Mouse (Mus musculus) kidney, embryonic 16.5 days (tissue): ENCODE measurements around the gene AW822073. TPM values are rescaled to one million over a fixed set of nuclear protein-coding genes. Genes with fewer than 3 reads are reported as not detected.
A peak's percentile ranks its signal among the peaks of the same experiment; 100 is the strongest.
"Not testable (repeated sequence)": the region's sequence is repeated elsewhere in the genome, so short reads cannot be mapped to it uniquely, and the experiment has no call there.

Experiments used
- ATAC-seq: fragments of 200-750 bp; cut with Nextera tagmentation; 2 replicates; pipeline ENCODE4 v1.8.0; 2017; ENCODE audit warnings: moderate TSS enrichment; ENCODE audit not compliant: low FRiP score, low TSS enrichment
- H3K27ac ChIP-seq: fragments of 300-500 bp; sonication (generic); 2 replicates; pipeline ENCODE4 v1.5.1; 2014; ENCODE audit warnings: low read length
- H3K27me3 ChIP-seq: fragments of 300-500 bp; sonication (generic); 2 replicates; pipeline ENCODE4 v1.6.1; 2014; ENCODE audit warnings: low read length, control low read depth, mixed read lengths; ENCODE audit not compliant: insufficient read depth
- H3K36me3 ChIP-seq: fragments of 300-500 bp; sonication (generic); 2 replicates; pipeline ENCODE4 v1.6.1; 2014; ENCODE audit warnings: low read length, control low read depth, mixed read lengths; ENCODE audit not compliant: insufficient read depth
- H3K4me1 ChIP-seq: fragments of 300-500 bp; sonication (generic); 2 replicates; pipeline ENCODE4 v1.6.1; 2014; ENCODE audit warnings: low read length, control low read depth, mixed read lengths; ENCODE audit not compliant: insufficient read depth
- H3K4me2 ChIP-seq: fragments of 300-500 bp; sonication (generic); replicated peaks from 2 replicates; pipeline ENCODE4 v1.6.1; 2014; ENCODE audit warnings: low read depth, low read length
- H3K4me3 ChIP-seq: fragments of 300-500 bp; sonication (generic); 2 replicates; pipeline ENCODE4 v1.5.1; 2014; ENCODE audit warnings: mild to moderate bottlenecking, low read length
- H3K9ac ChIP-seq: fragments of 300-500 bp; sonication (generic); replicated peaks from 2 replicates; pipeline ENCODE4 v1.6.1; 2014; ENCODE audit warnings: low read length
- H3K9me3 ChIP-seq: fragments of 300-500 bp; sonication (generic); 2 replicates; pipeline ENCODE4 v1.6.1; 2016; ENCODE audit warnings: low read length, control low read depth
- WGBS: fragments of 180-500 bp; shearing (Covaris S2); extraction: QIAGEN DNeasy Blood & Tissue Kit; methylation state at CpG from one replicate; pipeline ENCODE4 v1.1.7; 2014; 5-methylcytosine and 5-hydroxymethylcytosine counted together
- polyA plus RNA-seq: library from polyadenylated mRNA; unstranded; fragments of >200 nt; fragmentation: Nextera tagmentation; extraction: Ambion mirVana; gene quantifications from 2 replicates; pipeline ENCODE4 v1.2.1, GENCODE M21; 2015

Gene AW822073
- polyA plus RNA-seq, 1 experiment from 2014 or later = not detected

DNA sequence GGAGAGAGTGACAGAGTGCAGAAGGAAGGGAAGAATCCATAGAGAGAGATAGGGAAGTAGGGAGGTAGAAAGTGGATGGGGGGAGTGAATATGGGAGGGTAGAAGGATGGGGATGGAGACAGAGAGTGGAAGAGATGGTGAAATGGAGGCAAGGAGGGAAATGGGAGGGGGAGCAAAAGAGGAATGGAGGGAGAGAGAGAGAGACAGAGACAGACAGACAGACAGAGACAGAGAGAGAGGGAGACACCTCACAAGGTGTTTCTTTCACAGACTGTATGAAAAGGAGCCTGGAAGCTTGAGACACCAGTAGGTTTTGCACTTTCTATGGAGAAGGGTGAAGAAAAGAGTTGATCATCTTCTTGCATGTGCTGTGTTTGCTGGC is 9.0 kb upstream of the AW822073 start:
- not testable (repeated sequence) for H3K4me2 ChIP-seq, H3K27ac ChIP-seq, H3K36me3 ChIP-seq, H3K9ac ChIP-seq, H3K4me1 ChIP-seq, H3K4me3 ChIP-seq, H3K27me3 ChIP-seq
- H3K9me3 ChIP-seq = peaks cover 15% of the 10 kb centered on the region
- ATAC-seq = peak; percentile 5; the same call in 1 of the 2 replicates

DNA sequence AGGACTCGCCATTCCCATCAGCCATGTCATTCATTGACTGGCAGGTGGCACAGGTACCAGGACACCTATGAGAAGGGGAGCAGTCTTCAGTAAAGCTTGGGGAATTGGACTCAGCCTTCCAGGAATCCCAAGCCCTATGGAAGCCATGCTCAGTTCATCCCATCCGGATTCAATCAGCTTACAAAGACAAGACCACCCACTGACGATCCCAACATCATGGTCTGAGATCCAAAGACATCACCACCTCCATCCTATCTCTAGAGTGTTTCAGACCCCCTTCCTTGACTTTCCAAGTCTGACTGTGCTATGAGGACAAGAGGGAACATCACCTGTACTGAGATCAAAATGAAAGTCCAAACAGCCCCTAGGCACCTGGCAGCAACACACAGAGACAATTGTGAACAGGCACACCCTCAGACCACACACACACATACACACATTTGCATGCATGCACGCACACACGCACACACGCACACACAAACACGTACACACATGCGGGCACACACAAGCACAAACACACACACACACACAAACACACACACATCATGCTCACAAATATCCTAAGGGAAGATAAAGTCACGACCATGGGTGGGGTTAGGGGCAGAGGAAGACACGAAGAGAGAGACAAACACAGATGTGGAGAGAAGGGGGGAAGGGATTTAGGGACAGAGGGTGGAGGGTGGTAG is 8.5 kb upstream of the AW822073 start:
- H3K4me2 ChIP-seq, H3K27ac ChIP-seq, H3K27me3 ChIP-seq, H3K4me3 ChIP-seq, H3K9ac ChIP-seq, H3K4me1 ChIP-seq, H3K36me3 ChIP-seq: not testable (repeated sequence)
- 81% methylated on average over 9 of the region's 10 CpGs for WGBS
- peaks cover 15% of the 10 kb centered on the region for H3K9me3 ChIP-seq
- peak; percentile 47 for ATAC-seq

- H3K4me2 ChIP-seq, H3K4me1 ChIP-seq, H3K27me3 ChIP-seq, H3K36me3 ChIP-seq, H3K27ac ChIP-seq, H3K4me3 ChIP-seq, H3K9ac ChIP-seq: not testable (repeated sequence)
- WGBS = 84% methylated on average over 4 of the region's 8 CpGs
- peak; percentile 56 for ATAC-seq
- peaks cover 15% of the 10 kb centered on the region for H3K9me3 ChIP-seq
Measured at GRCm38 (mm10) chr10:58232641-58232969, 7.9 kb upstream of the AW822073 start, which contains the start of gene Duxf3. Gene Duxf3, minus strand, starts transcription at chr10:58232675.

- H3K9me3 ChIP-seq = peaks cover 15% of the 10 kb centered on the region
- H3K4me2 ChIP-seq, H3K4me1 ChIP-seq, H3K9ac ChIP-seq, H3K27me3 ChIP-seq, H3K4me3 ChIP-seq, H3K27ac ChIP-seq, H3K36me3 ChIP-seq: not testable (repeated sequence)
- peak; percentile 86 for ATAC-seq
- 88% methylated on average over 29 of the region's 35 CpGs for WGBS
Measured at GRCm38 (mm10) chr10:58231779-58232640, 7.3 kb upstream of the AW822073 start.

DNA sequence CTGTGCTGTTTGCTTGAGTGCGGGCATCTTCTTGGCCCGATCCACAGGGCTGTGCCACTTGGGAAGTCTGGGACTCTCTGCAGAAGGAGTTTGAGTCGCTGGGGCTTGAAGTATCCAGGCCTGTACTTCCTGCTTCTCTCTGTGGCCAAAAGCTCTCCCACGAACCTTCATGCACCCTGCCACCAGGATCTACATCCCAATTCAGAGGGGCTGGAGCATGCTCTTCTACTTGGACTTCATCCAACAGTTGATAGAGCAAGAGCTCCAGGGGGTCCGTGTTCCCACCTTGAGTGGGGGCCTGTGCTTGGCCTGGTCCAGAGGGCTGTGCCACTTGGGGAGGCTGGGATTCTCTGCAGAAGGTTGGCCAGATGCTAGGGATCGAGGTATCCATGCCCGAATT is 6.4 kb upstream of the AW822073 start:
- H3K4me1 ChIP-seq, H3K4me2 ChIP-seq, H3K9ac ChIP-seq, H3K27me3 ChIP-seq, H3K36me3 ChIP-seq, H3K27ac ChIP-seq, H3K4me3 ChIP-seq: not testable (repeated sequence)
- H3K9me3 ChIP-seq = peaks cover 19% of the 10 kb centered on the region
- ATAC-seq = peak; percentile 40
- 85% methylated on average over 5 of the region's 7 CpGs for WGBS

DNA sequence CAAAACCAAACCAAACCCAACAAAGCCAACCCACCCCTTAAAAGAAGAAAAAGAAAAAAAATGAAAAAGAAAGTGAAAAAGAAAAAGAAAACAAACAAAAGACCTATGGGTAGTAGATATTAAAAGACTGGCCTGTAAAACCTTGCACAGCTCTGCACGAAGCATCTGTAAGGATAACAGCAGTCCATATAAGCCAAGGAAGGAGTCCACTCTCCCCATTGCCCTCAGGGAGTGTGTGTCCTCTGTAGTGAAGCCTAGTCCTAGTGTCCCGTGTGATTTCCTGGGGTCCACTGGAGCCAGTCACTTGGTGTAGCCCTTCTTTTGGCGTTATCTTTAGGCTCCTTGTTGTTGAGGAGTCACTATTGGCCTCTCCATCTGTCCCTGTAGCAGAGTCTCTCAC is 5.3 kb upstream of the AW822073 start:
- not testable (repeated sequence) for H3K9ac ChIP-seq, ATAC-seq, H3K4me2 ChIP-seq, H3K4me3 ChIP-seq, H3K36me3 ChIP-seq, H3K4me1 ChIP-seq, H3K27me3 ChIP-seq, H3K27ac ChIP-seq
- 53% methylated on average over 3 of the region's 3 CpGs for WGBS
- H3K9me3 ChIP-seq = peaks cover 19% of the 10 kb centered on the region

DNA sequence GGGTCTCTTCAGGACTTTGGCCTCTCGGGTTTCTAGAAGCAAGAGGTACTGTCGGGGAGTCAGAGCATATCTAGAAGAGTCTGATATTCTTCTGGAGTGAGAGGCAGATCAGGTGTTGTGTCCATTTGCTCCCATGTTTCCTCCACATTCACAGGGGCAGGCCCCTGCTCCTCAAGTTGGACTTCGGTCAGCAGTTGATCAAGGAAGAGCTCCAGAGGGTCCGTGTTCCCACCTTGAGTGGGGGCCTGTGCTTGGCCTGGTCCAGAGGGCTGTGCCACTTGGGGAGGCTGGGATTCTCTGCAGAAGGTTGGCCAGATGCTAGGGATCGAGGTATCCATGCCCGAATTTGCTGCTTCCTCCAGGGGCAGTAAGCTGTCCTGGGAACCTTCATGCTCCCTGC is 3.1 kb upstream of the AW822073 start:
- H3K36me3 ChIP-seq, H3K4me3 ChIP-seq, ATAC-seq, H3K27ac ChIP-seq, H3K4me1 ChIP-seq, H3K27me3 ChIP-seq, H3K4me2 ChIP-seq, H3K9ac ChIP-seq: not testable (repeated sequence)
- peaks cover 19% of the 10 kb centered on the region for H3K9me3 ChIP-seq
- WGBS = 79% methylated on average over 2 of the region's 6 CpGs

DNA sequence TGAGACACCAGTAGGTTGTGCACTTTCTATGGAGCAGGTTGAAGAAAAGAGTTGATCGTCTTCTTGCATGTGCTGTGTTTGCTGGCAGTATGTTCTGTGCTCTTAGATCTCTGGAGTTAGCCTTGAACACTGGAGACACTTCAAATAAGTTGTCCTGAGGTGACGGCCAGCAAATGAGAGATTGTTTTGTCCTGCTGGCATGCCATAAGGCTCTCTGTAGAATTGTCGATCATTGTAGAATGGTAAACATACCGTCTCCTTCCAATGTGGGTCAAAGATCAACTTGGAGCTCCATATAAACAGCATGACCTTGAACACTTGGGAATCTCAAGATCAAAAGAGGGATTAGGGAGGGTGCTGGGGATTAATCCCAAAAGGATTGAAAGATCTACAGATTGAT is 1.6 kb upstream of the AW822073 start:
- H3K36me3 ChIP-seq, H3K4me3 ChIP-seq, ATAC-seq, H3K9me3 ChIP-seq, H3K27ac ChIP-seq, H3K4me2 ChIP-seq, H3K9ac ChIP-seq, H3K4me1 ChIP-seq, H3K27me3 ChIP-seq: not testable (repeated sequence)
- 88% methylated on average over 4 of the region's 4 CpGs for WGBS

GRCm38 (mm10) chr10:58223972-58224805 is 541 bp downstream of the AW822073 start:
- H3K4me3 ChIP-seq, H3K36me3 ChIP-seq, H3K27ac ChIP-seq, H3K4me1 ChIP-seq, H3K9ac ChIP-seq, H3K4me2 ChIP-seq, H3K9me3 ChIP-seq, H3K27me3 ChIP-seq, ATAC-seq: not testable (repeated sequence)
- WGBS = 83% methylated on average over 28 of the region's 31 CpGs

GRCm38 (mm10) chr10:58223161-58223560 is 1.6 kb downstream of the AW822073 start:
- 76% methylated on average over 2 of the region's 6 CpGs for WGBS
- not testable (repeated sequence) for H3K4me1 ChIP-seq, H3K27me3 ChIP-seq, H3K27ac ChIP-seq, H3K4me3 ChIP-seq, H3K9me3 ChIP-seq, H3K36me3 ChIP-seq, ATAC-seq, H3K4me2 ChIP-seq, H3K9ac ChIP-seq
